12 mouse cellular contexts compared by ENCODE assay signal in genomic region chr10:95310688-95311441, GRCm38 (mm10). TPM values are rescaled to one million over a fixed set of nuclear protein-coding genes. Genes with fewer than 3 reads are reported as not detected.
A peak's percentile ranks its signal among the peaks of the same experiment; 100 is the strongest.
DNase-seq lines count a peak whose midpoint lies in the region; ATAC-seq and TF ChIP-seq lines count a peak whose summit lies in the region.
"Had no signal": no experiment of that assay in that cellular context is flagged by ENCODE, and none has a peak within 500 bp of the region (broad histone marks: within the 10 kb centered on the region; RNA-seq: fewer than 3 reads in every experiment).

No protein-coding gene starts in this region.

- no peaks in the 10 kb centered on the region for H3K27me3 ChIP-seq in kidney, postnatal 0 days (ENCODE audit: insufficient read depth, low read length)
- H3K27me3 ChIP-seq in hindbrain, embryonic 13.5 days, result peaks cover 7% of the 10 kb centered on the region; the same call in 1 of the 2 replicates
- no peaks in the 10 kb centered on the region for H3K27me3 ChIP-seq in neural tube, embryonic 11.5 days (ENCODE audit: control insufficient read depth, insufficient read depth, low read length)
- H3K27me3 ChIP-seq: embryonic facial prominence, embryonic 12.5 days; limb, embryonic 15.5 days had no signal

- no peaks in the 10 kb centered on the region for H3K9me3 ChIP-seq in kidney, postnatal 0 days (replicated peaks; ENCODE audit: low read length)
- H3K9me3 ChIP-seq in hindbrain, embryonic 13.5 days, result no peaks in the 10 kb centered on the region
- H3K9me3 ChIP-seq in neural tube, embryonic 11.5 days (ENCODE audit: control insufficient read depth, low read length), result no peaks in the 10 kb centered on the region
- H3K9me3 ChIP-seq: embryonic facial prominence, embryonic 12.5 days; G1E; limb, embryonic 15.5 days had no signal

- 0 out of 2 replicates have a peak, but pooled peaks cover 3% of the 10 kb centered on the region for H3K4me1 ChIP-seq in kidney, postnatal 0 days (replicated peaks; ENCODE audit: insufficient read depth, low read length)
- H3K4me1 ChIP-seq in hindbrain, embryonic 13.5 days (replicated peaks), result peaks cover 33% of the 10 kb centered on the region
- peaks cover 20% of the 10 kb centered on the region for H3K4me1 ChIP-seq in neural tube, embryonic 11.5 days (ENCODE audit: control insufficient read depth, insufficient read depth, low read length)

- H3K4me2 ChIP-seq in kidney, postnatal 0 days (ENCODE audit: low read length), result no peak overlapping the region
- H3K4me2 ChIP-seq in hindbrain, embryonic 13.5 days, result peak overlapping the region; percentile 41
- peak overlapping the region; percentile 25 for H3K4me2 ChIP-seq in neural tube, embryonic 11.5 days (ENCODE audit: low read depth)
- H3K4me2 ChIP-seq: embryonic facial prominence, embryonic 12.5 days; limb, embryonic 15.5 days had no signal

- peak; percentile 22 for DNase-seq in kidney, postnatal 0 days (ENCODE audit: low spot score)
- DNase-seq in kidney, postnatal 36 days, result no peak
- DNase-seq in embryo, embryonic 11 days, result peak; percentile 70
- DNase-seq in neural tube, embryonic 11.5 days (ENCODE audit: low spot score), result peak; percentile 75
- no peak for DNase-seq in adrenal gland, adult 2 months
- DNase-seq in left cerebral cortex, adult 18-20 months (ENCODE audit: low spot score in 2 of 2), result no peak
- no peak for DNase-seq in adrenal gland, postnatal 36 days
- DNase-seq: kidney, adult 2 months had no signal

- H3K36me3 ChIP-seq in kidney, postnatal 0 days (ENCODE audit: insufficient read depth, low read length), result no peaks in the 10 kb centered on the region
- no peaks in the 10 kb centered on the region for H3K36me3 ChIP-seq in hindbrain, embryonic 13.5 days
- H3K36me3 ChIP-seq in neural tube, embryonic 11.5 days (ENCODE audit: control insufficient read depth, insufficient read depth, low read length), result no peaks in the 10 kb centered on the region
- H3K36me3 ChIP-seq: embryonic facial prominence, embryonic 12.5 days; limb, embryonic 15.5 days had no signal

- no peak overlapping the region for H3K27ac ChIP-seq in kidney, postnatal 0 days
- peak overlapping the region; percentile 85 for H3K27ac ChIP-seq in hindbrain, embryonic 13.5 days
- H3K27ac ChIP-seq in neural tube, embryonic 11.5 days (ENCODE audit: low read depth, low read length), result peak overlapping the region; percentile 65; the same call in 1 of the 2 replicates
- H3K27ac ChIP-seq: embryonic facial prominence, embryonic 12.5 days; limb, embryonic 15.5 days had no signal

- no peak overlapping the region for H3K4me3 ChIP-seq in kidney, postnatal 0 days (replicated peaks; ENCODE audit: low read depth, low read length)
- H3K4me3 ChIP-seq in hindbrain, embryonic 13.5 days, result peak overlapping the region; percentile 9
- no peak overlapping the region for H3K4me3 ChIP-seq in neural tube, embryonic 11.5 days (ENCODE audit: low read depth, low read length)
- H3K4me3 ChIP-seq: embryonic facial prominence, embryonic 12.5 days; limb, embryonic 15.5 days had no signal

- no peak overlapping the region for H3K9ac ChIP-seq in kidney, postnatal 0 days (ENCODE audit: low read depth, low read length)
- peak overlapping the region; percentile 13; the same call in 1 of the 2 replicates for H3K9ac ChIP-seq in hindbrain, embryonic 13.5 days
- H3K9ac ChIP-seq in neural tube, embryonic 11.5 days (ENCODE audit: low read length), result peak overlapping the region; percentile 23
- H3K9ac ChIP-seq: embryonic facial prominence, embryonic 12.5 days; limb, embryonic 15.5 days had no signal

- TF ChIP-seq CTCF in kidney, postnatal 0 days (IDR thresholded peaks at IDR 0.05; ENCODE audit: low read depth), result no peak

- ATAC-seq in kidney, postnatal 0 days (replicated peaks; ENCODE audit: low FRiP score, low read depth), result no peak
- peak; percentile 69 for ATAC-seq in hindbrain, embryonic 13.5 days (ENCODE audit: low FRiP score)
- peak; percentile 92 for ATAC-seq in neural tube, embryonic 11.5 days (ENCODE audit: insufficient read depth, low FRiP score, low TSS enrichment)

- WGBS in kidney, postnatal 0 days, result 33% methylated on average over 21 of the region's 21 CpGs
- 3% methylated on average over 21 of the region's 21 CpGs for WGBS in hindbrain, embryonic 13.5 days
- WGBS in neural tube, embryonic 11.5 days, result 6% methylated on average over 21 of the region's 21 CpGs

RNA-seq across cellular contexts. Expression of gene Cradd, which starts 13.1 kb away (rescaled TPM):
- polyA plus RNA-seq in kidney, postnatal 0 days (2015; fragmentation: Nextera tagmentation; extraction: Ambion mirVana), result 10.3 and 10.5 TPM in 2 replicates
- polyA plus RNA-seq in hindbrain, embryonic 13.5 days (2015; fragmentation: Nextera tagmentation; extraction: Ambion mirVana), result 10.3 and 11.7 TPM in 2 replicates
- 12.5 and 14.0 TPM in 2 replicates for polyA plus RNA-seq in neural tube, embryonic 11.5 days (2014; fragmentation: Nextera tagmentation; extraction: Ambion mirVana)
- 10 to 100 TPM; 12.7 to 13.1 TPM for total RNA-seq in adrenal gland, adult 2 months (2021)
- 31.1 and 32.5 TPM in 2 replicates for polyA plus RNA-seq in adrenal gland, adult 2 months (2012; rRNA removed)
- 1 to 10 TPM; 5.6 to 6.4 TPM for total RNA-seq in left cerebral cortex, adult 18-20 months (2021)
- total RNA-seq in adrenal gland, postnatal 36 days (2021), result 10 to 100 TPM in 1 of 2 experiments, 1 to 10 TPM in 1; 9.9 to 18.3 TPM

Comparison
In these comparisons a context has a peak if more than half of its experiments do, and no peak if none do; other contexts are left out.
1. DNase-seq: peak in kidney, postnatal 0 days (single experiment), embryo, embryonic 11 days (single experiment) and neural tube, embryonic 11.5 days (single experiment); none in kidney, postnatal 36 days (0 of 2), adrenal gland, adult 2 months (single experiment), left cerebral cortex, adult 18-20 months (0 of 2) and adrenal gland, postnatal 36 days (0 of 2).